Mouse (Mus musculus): ENCODE data around the gene Cd28. TPM values are rescaled to one million over a fixed set of nuclear protein-coding genes. Genes with fewer than 3 reads are reported as not detected.

Cd28 gene
- polyA plus RNA-seq, 1 experiment: 0.91 TPM

GRCm38 (mm10) chr1:60759563-60760335 is 43.1 kb downstream of the Cd28 start:
- Histone ChIP-seq H3K4me1 (peaks cover 23% of the 10 kb centered on the region), H3K9me3 (no peaks in the 10 kb centered on the region), H3K36me3 (replicated peaks; ENCODE audit: low read length) (peaks cover 12% of the 10 kb centered on the region), H3K27me3 (replicated peaks) (no peaks in the 10 kb centered on the region), H3K4me3 (replicated peaks) (no peak overlapping the region)
- TF ChIP-seq FLI1 (IDR thresholded peaks at IDR 0.05; ENCODE audit: low read length): no peak
- TF ChIP-seq GATA1 (IDR thresholded peaks at IDR 0.05; ENCODE audit: borderline replicate concordance, low read length): no peak

GRCm38 (mm10) chr1:60760475-60760874 is 43.9 kb downstream of the Cd28 start:
- TF ChIP-seq GATA1 (IDR thresholded peaks at IDR 0.05; ENCODE audit: borderline replicate concordance, low read length) (no peak), FLI1 (IDR thresholded peaks at IDR 0.05; ENCODE audit: low read length) (no peak)
- Histone ChIP-seq H3K36me3 (replicated peaks; ENCODE audit: low read length) (peaks cover 12% of the 10 kb centered on the region), H3K4me3 (replicated peaks) (no peak overlapping the region), H3K4me1 (peaks cover 28% of the 10 kb centered on the region), H3K27me3 (replicated peaks) (no peaks in the 10 kb centered on the region), H3K9me3 (no peaks in the 10 kb centered on the region)

GRCm38 (mm10) chr1:60761528-60762171 is 45.0 kb downstream of the Cd28 start:
- TF ChIP-seq GATA1 (IDR thresholded peaks at IDR 0.05; ENCODE audit: borderline replicate concordance, low read length) (no peak), FLI1 (IDR thresholded peaks at IDR 0.05; ENCODE audit: low read length) (no peak)
- H3K4me3 ChIP-seq (replicated peaks): no peak overlapping the region
- H3K27me3 ChIP-seq (replicated peaks): no peaks in the 10 kb centered on the region
- peaks cover 20% of the 10 kb centered on the region for H3K36me3 ChIP-seq (replicated peaks; ENCODE audit: low read length)
- H3K9me3 ChIP-seq: no peaks in the 10 kb centered on the region
- peaks cover 30% of the 10 kb centered on the region for H3K4me1 ChIP-seq

GRCm38 (mm10) chr1:60762451-60762850 is 45.9 kb downstream of the Cd28 start:
- Histone ChIP-seq H3K9me3 (no peaks in the 10 kb centered on the region), H3K36me3 (replicated peaks; ENCODE audit: low read length) (peaks cover 28% of the 10 kb centered on the region), H3K4me3 (replicated peaks) (peak overlapping the region; percentile 53), H3K4me1 (peaks cover 33% of the 10 kb centered on the region), H3K27me3 (replicated peaks) (no peaks in the 10 kb centered on the region)
- TF ChIP-seq FLI1 (IDR thresholded peaks at IDR 0.05; ENCODE audit: low read length): no peak
- TF ChIP-seq GATA1 (IDR thresholded peaks at IDR 0.05; ENCODE audit: borderline replicate concordance, low read length): no peak

GRCm38 (mm10) chr1:60762916-60763315 is 46.3 kb downstream of the Cd28 start:
- TF ChIP-seq GATA1 (IDR thresholded peaks at IDR 0.05; ENCODE audit: borderline replicate concordance, low read length) (no peak), FLI1 (IDR thresholded peaks at IDR 0.05; ENCODE audit: low read length) (no peak)
- H3K36me3 ChIP-seq (replicated peaks; ENCODE audit: low read length): peaks cover 33% of the 10 kb centered on the region
- H3K4me3 ChIP-seq (replicated peaks): no peak overlapping the region
- peaks cover 37% of the 10 kb centered on the region for H3K4me1 ChIP-seq
- no peaks in the 10 kb centered on the region for H3K9me3 ChIP-seq
- H3K27me3 ChIP-seq (replicated peaks): no peaks in the 10 kb centered on the region

- H3K9me3 ChIP-seq: no peaks in the 10 kb centered on the region
- H3K36me3 ChIP-seq (replicated peaks; ENCODE audit: low read length): peaks cover 43% of the 10 kb centered on the region
- TF ChIP-seq GATA1 (IDR thresholded peaks at IDR 0.05; ENCODE audit: borderline replicate concordance, low read length): no peak
- no peak for TF ChIP-seq FLI1 (IDR thresholded peaks at IDR 0.05; ENCODE audit: low read length)
- peaks cover 16% of the 10 kb centered on the region for H3K4me1 ChIP-seq
- no peaks in the 10 kb centered on the region for H3K27me3 ChIP-seq (replicated peaks)
- H3K4me3 ChIP-seq (replicated peaks): no peak overlapping the region
Measured at GRCm38 (mm10) chr1:60771771-60772170, 55.2 kb downstream of the Cd28 start.

- TF ChIP-seq FLI1 (IDR thresholded peaks at IDR 0.05; ENCODE audit: low read length) (no peak), GATA1 (IDR thresholded peaks at IDR 0.05; ENCODE audit: borderline replicate concordance, low read length) (no peak)
- peaks cover 5% of the 10 kb centered on the region for H3K4me1 ChIP-seq
- no peaks in the 10 kb centered on the region for H3K27me3 ChIP-seq (replicated peaks)
- H3K4me3 ChIP-seq (replicated peaks): no peak overlapping the region
- H3K36me3 ChIP-seq (replicated peaks; ENCODE audit: low read length): peaks cover 29% of the 10 kb centered on the region
- H3K9me3 ChIP-seq: no peaks in the 10 kb centered on the region
Measured at GRCm38 (mm10) chr1:60773231-60773630, 56.6 kb downstream of the Cd28 start.

- TF ChIP-seq FLI1 (IDR thresholded peaks at IDR 0.05; ENCODE audit: low read length): no peak
- no peak for TF ChIP-seq GATA1 (IDR thresholded peaks at IDR 0.05; ENCODE audit: borderline replicate concordance, low read length)
- Histone ChIP-seq H3K36me3 (replicated peaks; ENCODE audit: low read length) (peaks cover 1% of the 10 kb centered on the region), H3K4me3 (replicated peaks) (no peak overlapping the region), H3K9me3 (peaks cover 4% of the 10 kb centered on the region; the same call in 1 of the 2 replicates), H3K27me3 (replicated peaks) (no peaks in the 10 kb centered on the region), H3K4me1 (no peaks in the 10 kb centered on the region)
Measured at GRCm38 (mm10) chr1:60776166-60776565, 59.6 kb downstream of the Cd28 start.

GRCm38 (mm10) chr1:60776906-60777305 is 60.3 kb downstream of the Cd28 start:
- Histone ChIP-seq H3K36me3 (replicated peaks; ENCODE audit: low read length) (no peaks in the 10 kb centered on the region), H3K9me3 (peaks cover 4% of the 10 kb centered on the region; the same call in 1 of the 2 replicates), H3K4me3 (replicated peaks) (no peak overlapping the region), H3K4me1 (no peaks in the 10 kb centered on the region), H3K27me3 (replicated peaks) (no peaks in the 10 kb centered on the region)
- TF ChIP-seq FLI1 (IDR thresholded peaks at IDR 0.05; ENCODE audit: low read length): no peak
- no peak for TF ChIP-seq GATA1 (IDR thresholded peaks at IDR 0.05; ENCODE audit: borderline replicate concordance, low read length)

Data from megakaryocyte, embryonic 14.5 days (primary cell).